Mouse (Mus musculus): Measurements from ENCODE around the gene Gm11639. TPM values are rescaled to one million over a fixed set of nuclear protein-coding genes. Genes with fewer than 3 reads are reported as not detected.
"Not testable (repeated sequence)": the region's sequence is repeated elsewhere in the genome, so short reads cannot be mapped to it uniquely, and the experiment has no call there.

Gm11639 gene
- polyA plus RNA-seq, 1 experiment from 2014 or later: 0.05 TPM

- no peak overlapping the region for H3K27ac ChIP-seq (replicated peaks)
- H3K9ac ChIP-seq: no peak overlapping the region
- no peak overlapping the region for H3K4me3 ChIP-seq (replicated peaks)
- ATAC-seq (ENCODE audit: insufficient read depth): no peak
- H3K9me3 ChIP-seq (replicated peaks): no peaks in the 10 kb centered on the region
- WGBS (ENCODE audit: insufficient replicate concordance): 58% methylated on average over 7 of the region's 7 CpGs
- H3K27me3 ChIP-seq: no peaks in the 10 kb centered on the region; the same call in 1 of the 2 replicates
- no peaks in the 10 kb centered on the region for H3K36me3 ChIP-seq (replicated peaks)
- H3K4me1 ChIP-seq (replicated peaks): peaks cover 9% of the 10 kb centered on the region; the same call in 1 of the 2 replicates
- no peak overlapping the region for H3K4me2 ChIP-seq
These were observed 432.3 kb downstream of the Gm11639 start for GRCm38 (mm10) chr11:105117814-105118213.

GRCm38 (mm10) chr11:105120551-105121061 lies 435.1 kb downstream of the Gm11639 start:
- Histone ChIP-seq H3K4me3 (replicated peaks) (no peak overlapping the region), H3K9me3 (replicated peaks) (no peaks in the 10 kb centered on the region), H3K4me2 (no peak overlapping the region), H3K9ac (no peak overlapping the region), H3K4me1 (replicated peaks) (peaks cover 23% of the 10 kb centered on the region), H3K27ac (replicated peaks) (no peak overlapping the region), H3K36me3 (replicated peaks) (no peaks in the 10 kb centered on the region), H3K27me3 (no peaks in the 10 kb centered on the region; the same call in 1 of the 2 replicates)
- no peak for ATAC-seq (ENCODE audit: insufficient read depth)
- 24% methylated on average over 4 of the region's 4 CpGs for WGBS (ENCODE audit: insufficient replicate concordance)

GRCm38 (mm10) chr11:105121792-105122191 lies 436.3 kb downstream of the Gm11639 start:
- ATAC-seq (ENCODE audit: insufficient read depth); H3K4me3 ChIP-seq (replicated peaks); H3K27me3 ChIP-seq; H3K9ac ChIP-seq; H3K27ac ChIP-seq (replicated peaks); H3K9me3 ChIP-seq (replicated peaks); H3K36me3 ChIP-seq (replicated peaks); H3K4me2 ChIP-seq: not testable (repeated sequence)
- WGBS (ENCODE audit: insufficient replicate concordance): 56% methylated on average over 5 of the region's 5 CpGs
- peaks cover 31% of the 10 kb centered on the region for H3K4me1 ChIP-seq (replicated peaks)

- Histone ChIP-seq H3K27ac (replicated peaks) (no peak overlapping the region), H3K4me1 (replicated peaks) (peaks cover 48% of the 10 kb centered on the region), H3K36me3 (replicated peaks) (peaks cover 4% of the 10 kb centered on the region), H3K9ac (no peak overlapping the region), H3K9me3 (replicated peaks) (no peaks in the 10 kb centered on the region), H3K27me3 (no peaks in the 10 kb centered on the region), H3K4me3 (replicated peaks) (no peak overlapping the region), H3K4me2 (peak overlapping the region; percentile 42)
- ATAC-seq (ENCODE audit: insufficient read depth): peak; percentile 23; the same call in 1 of the 2 replicates
- WGBS (ENCODE audit: insufficient replicate concordance): 7% methylated on average over 9 of the region's 9 CpGs
These were observed 438.5 kb downstream of the Gm11639 start for GRCm38 (mm10) chr11:105123986-105124385.

- no peaks in the 10 kb centered on the region for H3K9me3 ChIP-seq (replicated peaks)
- ATAC-seq (ENCODE audit: insufficient read depth): peak; percentile 82
- peaks cover 51% of the 10 kb centered on the region for H3K4me1 ChIP-seq (replicated peaks)
- peak within 1 kb of the TSS; percentile 80 for H3K4me3 ChIP-seq (replicated peaks)
- H3K4me2 ChIP-seq: peak within 1 kb of the TSS; percentile 91
- H3K9ac ChIP-seq: peak within 1 kb of the TSS; percentile 61
- under 1% methylated on average over 38 of the region's 38 CpGs for WGBS (ENCODE audit: insufficient replicate concordance)
- H3K36me3 ChIP-seq (replicated peaks): peaks cover 23% of the 10 kb centered on the region
- H3K27ac ChIP-seq (replicated peaks): peak within 1 kb of the TSS; percentile 91
- H3K27me3 ChIP-seq: no peaks in the 10 kb centered on the region
These were observed 440.4 kb downstream of the Gm11639 start, which contains the start of gene Mettl2 for GRCm38 (mm10) chr11:105125735-105126519. TSS of gene Mettl2 (plus strand) at chr11:105126425.

- WGBS (ENCODE audit: insufficient replicate concordance): under 1% methylated on average over 48 of the region's 49 CpGs
- H3K27me3 ChIP-seq: no peaks in the 10 kb centered on the region
- peak overlapping the region; percentile 61 for H3K9ac ChIP-seq
- peak overlapping the region; percentile 91 for H3K4me2 ChIP-seq
- peak overlapping the region; percentile 91; the same call in 1 of the 2 replicates for H3K27ac ChIP-seq (replicated peaks)
- H3K9me3 ChIP-seq (replicated peaks): no peaks in the 10 kb centered on the region
- H3K4me1 ChIP-seq (replicated peaks): peaks cover 51% of the 10 kb centered on the region
- H3K4me3 ChIP-seq (replicated peaks): peak overlapping the region; percentile 80
- H3K36me3 ChIP-seq (replicated peaks): peaks cover 29% of the 10 kb centered on the region
- peak; percentile 26 for ATAC-seq (ENCODE audit: insufficient read depth)
These were observed 441.1 kb downstream of the Gm11639 start for GRCm38 (mm10) chr11:105126520-105127029.

GRCm38 (mm10) chr11:105135692-105136091 lies 450.2 kb downstream of the Gm11639 start:
- no peak overlapping the region for H3K4me3 ChIP-seq (replicated peaks)
- peaks cover 98% of the 10 kb centered on the region for H3K36me3 ChIP-seq (replicated peaks)
- H3K27ac ChIP-seq (replicated peaks): peak overlapping the region; percentile 45
- no peaks in the 10 kb centered on the region for H3K27me3 ChIP-seq
- no peaks in the 10 kb centered on the region for H3K9me3 ChIP-seq (replicated peaks)
- no peak overlapping the region for H3K9ac ChIP-seq
- no peak overlapping the region for H3K4me2 ChIP-seq
- H3K4me1 ChIP-seq (replicated peaks): peaks cover 35% of the 10 kb centered on the region
- WGBS (ENCODE audit: insufficient replicate concordance): 40% methylated on average over 7 of the region's 7 CpGs
- ATAC-seq (ENCODE audit: insufficient read depth): peak; percentile 41

- not testable (repeated sequence) for ATAC-seq (ENCODE audit: insufficient read depth); H3K4me3 ChIP-seq (replicated peaks); H3K9ac ChIP-seq; H3K4me2 ChIP-seq; H3K27me3 ChIP-seq; H3K9me3 ChIP-seq (replicated peaks)
- Histone ChIP-seq H3K36me3 (replicated peaks) (peaks cover 89% of the 10 kb centered on the region), H3K4me1 (replicated peaks) (peaks cover 37% of the 10 kb centered on the region), H3K27ac (replicated peaks) (peak overlapping the region; percentile 45; the same call in 1 of the 2 replicates)
- 66% methylated on average over 2 of the region's 2 CpGs for WGBS (ENCODE audit: insufficient replicate concordance)
These were observed 451.7 kb downstream of the Gm11639 start for GRCm38 (mm10) chr11:105137255-105137654.

- peaks cover 59% of the 10 kb centered on the region for H3K4me1 ChIP-seq (replicated peaks)
- H3K27ac ChIP-seq (replicated peaks); ATAC-seq (ENCODE audit: insufficient read depth); H3K4me2 ChIP-seq; H3K9me3 ChIP-seq (replicated peaks); H3K4me3 ChIP-seq (replicated peaks); H3K9ac ChIP-seq; H3K27me3 ChIP-seq: not testable (repeated sequence)
- 86% methylated on average over 7 of the region's 8 CpGs for WGBS (ENCODE audit: insufficient replicate concordance)
- peaks cover 57% of the 10 kb centered on the region for H3K36me3 ChIP-seq (replicated peaks)
These were observed 455.0 kb downstream of the Gm11639 start for GRCm38 (mm10) chr11:105140512-105140911.

- H3K4me3 ChIP-seq (replicated peaks): no peak overlapping the region
- H3K36me3 ChIP-seq (replicated peaks): peaks cover 51% of the 10 kb centered on the region
- 83% methylated on average over 5 of the region's 5 CpGs for WGBS (ENCODE audit: insufficient replicate concordance)
- no peak overlapping the region for H3K9ac ChIP-seq
- H3K4me2 ChIP-seq: no peak overlapping the region
- no peaks in the 10 kb centered on the region for H3K27me3 ChIP-seq
- peaks cover 57% of the 10 kb centered on the region for H3K4me1 ChIP-seq (replicated peaks)
- no peaks in the 10 kb centered on the region for H3K9me3 ChIP-seq (replicated peaks)
- H3K27ac ChIP-seq (replicated peaks): 0 out of 2 replicates have a peak overlapping the region, but pooled peaks have one; percentile 24
- ATAC-seq (ENCODE audit: insufficient read depth): no peak
These were observed 455.6 kb downstream of the Gm11639 start for GRCm38 (mm10) chr11:105141115-105141514.

- H3K36me3 ChIP-seq (replicated peaks): peaks cover 26% of the 10 kb centered on the region
- peak; percentile 76 for ATAC-seq (ENCODE audit: insufficient read depth)
- peak overlapping the region; percentile 46 for H3K27ac ChIP-seq (replicated peaks)
- no peak overlapping the region for H3K4me3 ChIP-seq (replicated peaks)
- H3K27me3 ChIP-seq: no peaks in the 10 kb centered on the region
- peak overlapping the region; percentile 10; the same call in 1 of the 2 replicates for H3K9ac ChIP-seq
- H3K4me2 ChIP-seq: peak overlapping the region; percentile 6
- H3K9me3 ChIP-seq (replicated peaks): no peaks in the 10 kb centered on the region
- H3K4me1 ChIP-seq (replicated peaks): peaks cover 38% of the 10 kb centered on the region
These were observed 458.1 kb downstream of the Gm11639 start for GRCm38 (mm10) chr11:105143564-105143963.
